In the genomic region with DNA sequence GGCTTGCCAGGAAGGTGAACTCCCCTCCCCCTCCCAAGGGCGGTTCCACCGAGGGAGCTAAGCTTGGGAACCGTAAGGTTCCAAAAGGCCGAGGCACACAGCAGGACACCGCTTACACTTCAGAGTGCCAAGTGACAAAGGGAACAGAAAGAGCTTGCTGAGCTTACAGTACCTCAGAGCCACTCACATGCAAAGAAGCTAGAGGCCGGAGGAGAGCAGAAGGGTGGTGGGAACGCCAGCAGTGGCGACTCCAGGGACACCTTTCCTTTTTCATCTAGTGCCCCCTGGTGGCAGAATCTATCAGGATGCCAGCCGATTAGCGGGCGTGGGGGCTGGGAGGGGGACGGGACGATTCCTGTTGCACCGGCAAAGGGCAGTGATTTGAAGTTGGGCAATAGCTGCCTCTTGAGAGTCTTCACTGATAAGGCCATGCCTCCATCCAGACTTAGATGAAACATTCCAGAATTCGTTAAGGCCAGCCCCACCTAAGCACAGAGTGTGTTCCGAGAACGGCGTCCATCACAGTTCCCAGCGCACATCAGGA, we compare ENCODE assay signal across 8 mouse cellular contexts. TPM values are rescaled to one million over a fixed set of nuclear protein-coding genes. Genes with fewer than 3 reads are reported as not detected.
A peak's percentile ranks its signal among the peaks of the same experiment; 100 is the strongest.
DNase-seq lines count a peak whose midpoint lies in the region; ATAC-seq and TF ChIP-seq lines count a peak whose summit lies in the region.

No protein-coding gene starts in this region.

- peak overlapping the region; percentile 15 for H3ac ChIP-seq in C2C12 (ENCODE audit: control insufficient read depth, insufficient read length, low read depth)

- H3K79me2 ChIP-seq in C2C12 (ENCODE audit: control insufficient read depth, insufficient read depth) = no peaks in the 10 kb centered on the region

- no peaks in the 10 kb centered on the region for H3K27me3 ChIP-seq in C2C12 (ENCODE audit: control insufficient read depth, insufficient read depth, insufficient read length)
- peaks cover 64% of the 10 kb centered on the region for H3K27me3 ChIP-seq in liver, embryonic 15.5 days
- H3K27me3 ChIP-seq in neural tube, embryonic 11.5 days (ENCODE audit: control insufficient read depth, insufficient read depth, low read length) = no peaks in the 10 kb centered on the region

- H3K36me3 ChIP-seq in C2C12 (ENCODE audit: control insufficient read depth, insufficient read depth) = no peaks in the 10 kb centered on the region
- H3K36me3 ChIP-seq in liver, embryonic 15.5 days (replicated peaks) = no peaks in the 10 kb centered on the region
- H3K36me3 ChIP-seq in neural tube, embryonic 11.5 days (ENCODE audit: control insufficient read depth, insufficient read depth, low read length) = peaks cover 2% of the 10 kb centered on the region; the same call in 1 of the 2 replicates

- no peak overlapping the region for H3K27ac ChIP-seq in liver, embryonic 15.5 days (replicated peaks)
- H3K27ac ChIP-seq in neural tube, embryonic 11.5 days (ENCODE audit: low read depth, low read length) = peak overlapping the region; percentile 87

- H3K4me1 ChIP-seq in liver, embryonic 15.5 days (replicated peaks) = peaks cover 16% of the 10 kb centered on the region
- peaks cover 79% of the 10 kb centered on the region for H3K4me1 ChIP-seq in neural tube, embryonic 11.5 days (ENCODE audit: control insufficient read depth, insufficient read depth, low read length)

- H3K4me3 ChIP-seq in C2C12 (ENCODE audit: insufficient read depth, poor library complexity, severe bottlenecking) = no peak overlapping the region
- H3K4me3 ChIP-seq in liver, embryonic 15.5 days (replicated peaks) = no peak overlapping the region
- peak overlapping the region; percentile 22 for H3K4me3 ChIP-seq in neural tube, embryonic 11.5 days (ENCODE audit: low read depth, low read length)

- no peak overlapping the region for H3K9ac ChIP-seq in liver, embryonic 15.5 days
- peak overlapping the region; percentile 35 for H3K9ac ChIP-seq in neural tube, embryonic 11.5 days (ENCODE audit: low read length)

- TF ChIP-seq CTCF in C2C12 (IDR thresholded peaks at IDR 0.05; ENCODE audit: control insufficient read depth, insufficient read depth, insufficient read length) = peak; percentile 78

- 2% methylated on average over 19 of the region's 19 CpGs for WGBS in liver, embryonic 15.5 days (ENCODE audit: insufficient replicate concordance)
- WGBS in neural tube, embryonic 11.5 days = 1% methylated on average over 19 of the region's 19 CpGs

- ATAC-seq in liver, embryonic 15.5 days (ENCODE audit: insufficient read depth) = no peak
- peak; percentile 49 for ATAC-seq in neural tube, embryonic 11.5 days (ENCODE audit: insufficient read depth, low FRiP score, low TSS enrichment)

- no peaks in the 10 kb centered on the region for H3K9me3 ChIP-seq in liver, embryonic 15.5 days (replicated peaks)
- H3K9me3 ChIP-seq in neural tube, embryonic 11.5 days (ENCODE audit: control insufficient read depth, low read length) = no peaks in the 10 kb centered on the region

- DNase-seq in adrenal gland, adult 8-10 months = peak; percentile 56
- peak; percentile 94 for DNase-seq in embryo, embryonic 10.5 days (ENCODE audit: low spot score)
- DNase-seq in heart, adult 9 months (ENCODE audit: low spot score in 2 of 2) = peak; percentile 54 to 75
- DNase-seq in kidney, adult 8-10 months = peak; percentile 48 to 68
- peak; percentile 88 for DNase-seq in neural tube, embryonic 11.5 days (ENCODE audit: low spot score)
- peak; percentile 87 for DNase-seq in urinary bladder, postnatal 14 days (ENCODE audit: low spot score)

- peak overlapping the region; percentile 41 for H3K4me2 ChIP-seq in liver, embryonic 15.5 days
- peak overlapping the region; percentile 59 for H3K4me2 ChIP-seq in neural tube, embryonic 11.5 days (ENCODE audit: low read depth)

- H3K79me3 ChIP-seq in C2C12 (ENCODE audit: low read depth) = no peaks in the 10 kb centered on the region

TF ChIP-seq in C2C12, 6 proteins besides CTCF, POLR2A, EP300 and RAD21:
- TF ChIP-seq MAX (IDR thresholded peaks at IDR 0.05) (no peak), MYOD1 (IDR thresholded peaks at IDR 0.05; ENCODE audit: control insufficient read depth, insufficient read length, low read depth) (no peak)

RNA-seq across cellular contexts. Expression of gene Rgma, which starts 24.3 kb away (rescaled TPM):
- polyA plus RNA-seq in C2C12 (2012; fragmentation: generic; extraction: Trizol) = 1.4 TPM
- total RNA-seq in adrenal gland, adult 8-10 months (2022) = 10 to 100 TPM; 12.8 to 16.1 (median 14.0) TPM
- 0.17 and 0.23 TPM in 2 replicates for polyA plus RNA-seq in liver, embryonic 15.5 days (2015; fragmentation: Nextera tagmentation; extraction: Ambion mirVana)
- 48.9 and 50.1 TPM in 2 replicates for polyA plus RNA-seq in neural tube, embryonic 11.5 days (2014; fragmentation: Nextera tagmentation; extraction: Ambion mirVana)

Comparison
In these comparisons a context has a peak if more than half of its experiments do, and no peak if none do; other contexts are left out.
1. RNA of gene Rgma, which starts 24.3 kb away (polyA plus RNA-seq): 48.9 to 50.1 TPM in neural tube, embryonic 11.5 days; 1.4 TPM in C2C12 (single experiment) and 0.17 to 0.23 TPM in liver, embryonic 15.5 days; every median in the first group is over 10 times any median in the second.
2. Peak in every context shown above with its lines, with median percentiles within 50 percentile points of each other: DNase-seq.